Mouse (Mus musculus) embryonic facial prominence, embryonic 13.5 days (tissue): ENCODE measurements around the gene Agk. TPM values are rescaled to one million over a fixed set of nuclear protein-coding genes. Genes with fewer than 3 reads are reported as not detected.

Experiments
- ATAC-seq: fragments of 200-750 bp; cut with Nextera tagmentation; 2 replicates; pipeline ENCODE4 v1.8.0; 2017; ENCODE audit warnings: low read depth; ENCODE audit not compliant: insufficient number of reproducible peaks, insufficient read depth, low FRiP score, low TSS enrichment
- H3K27ac ChIP-seq: fragments of 300-500 bp; sonication (generic); 2 replicates; pipeline ENCODE4 v1.5.1; 2015; ENCODE audit warnings: moderate library complexity, mild to moderate bottlenecking, inconsistent platforms
- H3K27me3 ChIP-seq: fragments of 300-500 bp; sonication (generic); 2 replicates; pipeline ENCODE4 v1.6.1; 2015; ENCODE audit warnings: mild to moderate bottlenecking, inconsistent platforms
- H3K36me3 ChIP-seq: fragments of 300-500 bp; sonication (generic); 2 replicates; pipeline ENCODE4 v1.6.1; 2015; ENCODE audit warnings: mild to moderate bottlenecking, inconsistent platforms
- H3K4me1 ChIP-seq: fragments of 300-500 bp; sonication (generic); 2 replicates; pipeline ENCODE4 v1.6.1; 2015; ENCODE audit warnings: inconsistent platforms
- H3K4me2 ChIP-seq: fragments of 300-500 bp; sonication (generic); 2 replicates; pipeline ENCODE4 v1.6.1; 2015; ENCODE audit warnings: moderate library complexity, mild to moderate bottlenecking, inconsistent platforms
- H3K4me3 ChIP-seq: fragments of 300-500 bp; sonication (generic); 2 replicates; pipeline ENCODE4 v1.5.1; 2015; ENCODE audit warnings: mild to moderate bottlenecking, inconsistent platforms
- H3K9ac ChIP-seq: fragments of 300-500 bp; sonication (generic); 2 replicates; pipeline ENCODE4 v1.6.1; 2015; ENCODE audit warnings: mild to moderate bottlenecking, inconsistent platforms
- H3K9me3 ChIP-seq: fragments of 300-500 bp; sonication (generic); 2 replicates; pipeline ENCODE4 v1.6.1; 2016; ENCODE audit warnings: inconsistent platforms
- WGBS: fragments of 180-500 bp; shearing (Covaris S2); methylation state at CpG from one replicate; pipeline ENCODE4 v1.1.7; 2015; ENCODE audit warnings: mixed read lengths; 5-methylcytosine and 5-hydroxymethylcytosine counted together
- polyA plus RNA-seq: library from polyadenylated mRNA; unstranded; fragments of >200 nt; fragmentation: Nextera tagmentation; extraction: Ambion mirVana; gene quantifications from 2 replicates; pipeline ENCODE4 v1.2.1, GENCODE M21; 2015

Agk gene
- polyA plus RNA-seq: 52.2 and 52.5 TPM in 2 replicates

GRCm38 (mm10) chr6:40324897-40325841, at the start of gene Agk:
Agk (plus strand) TSS chr6:40325172.
- no peaks in the 10 kb centered on the region for H3K9me3 ChIP-seq
- WGBS: 2% methylated on average over 52 of the region's 52 CpGs
- peak within 1 kb of the TSS; percentile 87 for H3K27ac ChIP-seq
- peak within 1 kb of the TSS; percentile 84 for H3K9ac ChIP-seq
- peak within 1 kb of the TSS; percentile 65 for H3K4me3 ChIP-seq
- H3K4me1 ChIP-seq: peaks cover 5% of the 10 kb centered on the region
- peak; percentile 90 for ATAC-seq
- H3K36me3 ChIP-seq: peaks cover 7% of the 10 kb centered on the region
- peak within 1 kb of the TSS; percentile 56 for H3K4me2 ChIP-seq
- H3K27me3 ChIP-seq: no peaks in the 10 kb centered on the region

- H3K27me3 ChIP-seq: no peaks in the 10 kb centered on the region
- no peak overlapping the region for H3K4me2 ChIP-seq
- ATAC-seq: no peak
- H3K4me3 ChIP-seq: no peak overlapping the region
- no peaks in the 10 kb centered on the region for H3K9me3 ChIP-seq
- H3K36me3 ChIP-seq: no peaks in the 10 kb centered on the region
- WGBS: 71% methylated on average over 5 of the region's 5 CpGs
- H3K4me1 ChIP-seq: no peaks in the 10 kb centered on the region
- no peak overlapping the region for H3K27ac ChIP-seq
- H3K9ac ChIP-seq: no peak overlapping the region
These were observed 24.3 kb upstream of the Agk start for GRCm38 (mm10) chr6:40300707-40301106.

GRCm38 (mm10) chr6:40303379-40303778, 21.6 kb upstream of the Agk start:
- Histone ChIP-seq H3K36me3 (no peaks in the 10 kb centered on the region), H3K9me3 (no peaks in the 10 kb centered on the region), H3K4me3 (no peak overlapping the region), H3K4me1 (no peaks in the 10 kb centered on the region), H3K27ac (no peak overlapping the region), H3K4me2 (no peak overlapping the region), H3K27me3 (no peaks in the 10 kb centered on the region), H3K9ac (no peak overlapping the region)
- ATAC-seq: no peak
- WGBS: 13% methylated on average over 6 of the region's 6 CpGs

- H3K27me3 ChIP-seq: no peaks in the 10 kb centered on the region
- H3K27ac ChIP-seq: no peak overlapping the region
- H3K9me3 ChIP-seq: no peaks in the 10 kb centered on the region
- H3K4me3 ChIP-seq: no peak overlapping the region
- no peaks in the 10 kb centered on the region for H3K36me3 ChIP-seq
- no peak overlapping the region for H3K4me2 ChIP-seq
- H3K9ac ChIP-seq: no peak overlapping the region
- no peaks in the 10 kb centered on the region for H3K4me1 ChIP-seq
- ATAC-seq: no peak
These were observed 20.0 kb upstream of the Agk start for GRCm38 (mm10) chr6:40304972-40305371.

GRCm38 (mm10) chr6:40326341-40326740, 1.4 kb downstream of the Agk start:
- Histone ChIP-seq H3K9me3 (no peaks in the 10 kb centered on the region), H3K4me1 (peaks cover 5% of the 10 kb centered on the region), H3K4me3 (peak overlapping the region; percentile 65), H3K27me3 (no peaks in the 10 kb centered on the region), H3K36me3 (peaks cover 13% of the 10 kb centered on the region), H3K9ac (no peak overlapping the region), H3K27ac (no peak overlapping the region), H3K4me2 (peak overlapping the region; percentile 56)
- WGBS: 85% methylated on average over 8 of the region's 8 CpGs
- no peak; the same call in 1 of the 2 replicates for ATAC-seq

GRCm38 (mm10) chr6:40333497-40333896, 8.5 kb downstream of the Agk start:
- no peak for ATAC-seq
- Histone ChIP-seq H3K27me3 (no peaks in the 10 kb centered on the region), H3K36me3 (peaks cover 58% of the 10 kb centered on the region), H3K9ac (no peak overlapping the region), H3K9me3 (no peaks in the 10 kb centered on the region), H3K4me3 (no peak overlapping the region), H3K27ac (no peak overlapping the region), H3K4me2 (no peak overlapping the region), H3K4me1 (no peaks in the 10 kb centered on the region)
- WGBS: 85% methylated on average over 2 of the region's 2 CpGs

- H3K4me3 ChIP-seq: no peak overlapping the region
- H3K4me1 ChIP-seq: no peaks in the 10 kb centered on the region
- H3K4me2 ChIP-seq: no peak overlapping the region
- H3K27ac ChIP-seq: no peak overlapping the region
- H3K36me3 ChIP-seq: peaks cover 52% of the 10 kb centered on the region
- no peak overlapping the region for H3K9ac ChIP-seq
- no peak for ATAC-seq
- H3K9me3 ChIP-seq: no peaks in the 10 kb centered on the region
- no peaks in the 10 kb centered on the region for H3K27me3 ChIP-seq
- 82% methylated on average over 6 of the region's 6 CpGs for WGBS
These were observed 12.1 kb downstream of the Agk start for GRCm38 (mm10) chr6:40336735-40337731.

GRCm38 (mm10) chr6:40346959-40347771, 22.2 kb downstream of the Agk start:
- Histone ChIP-seq H3K4me1 (0 out of 2 replicates have a peak, but pooled peaks cover 3% of the 10 kb centered on the region), H3K36me3 (peaks cover 16% of the 10 kb centered on the region; the same call in 1 of the 2 replicates), H3K9ac (no peak overlapping the region), H3K27me3 (no peaks in the 10 kb centered on the region), H3K4me2 (no peak overlapping the region), H3K4me3 (no peak overlapping the region), H3K27ac (no peak overlapping the region), H3K9me3 (no peaks in the 10 kb centered on the region)
- WGBS: 75% methylated on average over 10 of the region's 10 CpGs
- ATAC-seq: no peak

- ATAC-seq: no peak
- peaks cover 18% of the 10 kb centered on the region for H3K36me3 ChIP-seq
- no peaks in the 10 kb centered on the region for H3K27me3 ChIP-seq
- 69% methylated on average over 1 of the region's 1 CpGs for WGBS
- H3K9me3 ChIP-seq: no peaks in the 10 kb centered on the region
- no peak overlapping the region for H3K9ac ChIP-seq
- no peak overlapping the region for H3K4me2 ChIP-seq
- no peak overlapping the region for H3K4me3 ChIP-seq
- 0 out of 2 replicates have a peak, but pooled peaks cover 3% of the 10 kb centered on the region for H3K4me1 ChIP-seq
- no peak overlapping the region for H3K27ac ChIP-seq
These were observed 22.8 kb downstream of the Agk start for GRCm38 (mm10) chr6:40347772-40348111.

GRCm38 (mm10) chr6:40350041-40350440, 25.1 kb downstream of the Agk start:
- H3K27ac ChIP-seq: no peak overlapping the region
- H3K4me3 ChIP-seq: no peak overlapping the region
- H3K9ac ChIP-seq: no peak overlapping the region
- H3K4me2 ChIP-seq: no peak overlapping the region
- H3K9me3 ChIP-seq: no peaks in the 10 kb centered on the region
- peaks cover 24% of the 10 kb centered on the region for H3K36me3 ChIP-seq
- H3K27me3 ChIP-seq: no peaks in the 10 kb centered on the region
- 0 out of 2 replicates have a peak, but pooled peaks cover 3% of the 10 kb centered on the region for H3K4me1 ChIP-seq
- ATAC-seq: no peak

GRCm38 (mm10) chr6:40350856-40351255, 25.9 kb downstream of the Agk start:
- Histone ChIP-seq H3K4me2 (no peak overlapping the region), H3K9ac (no peak overlapping the region), H3K4me1 (0 out of 2 replicates have a peak, but pooled peaks cover 3% of the 10 kb centered on the region), H3K27ac (no peak overlapping the region), H3K36me3 (peaks cover 24% of the 10 kb centered on the region), H3K9me3 (no peaks in the 10 kb centered on the region), H3K4me3 (no peak overlapping the region), H3K27me3 (no peaks in the 10 kb centered on the region)
- ATAC-seq: no peak
